Mouse (Mus musculus): ENCODE results near the gene Dohh. TPM values are rescaled to one million over a fixed set of nuclear protein-coding genes. Genes with fewer than 3 reads are reported as not detected.

The Dohh gene
- polyA plus RNA-seq, 1 experiment from 2014 or later, result 59.4 TPM

DNA sequence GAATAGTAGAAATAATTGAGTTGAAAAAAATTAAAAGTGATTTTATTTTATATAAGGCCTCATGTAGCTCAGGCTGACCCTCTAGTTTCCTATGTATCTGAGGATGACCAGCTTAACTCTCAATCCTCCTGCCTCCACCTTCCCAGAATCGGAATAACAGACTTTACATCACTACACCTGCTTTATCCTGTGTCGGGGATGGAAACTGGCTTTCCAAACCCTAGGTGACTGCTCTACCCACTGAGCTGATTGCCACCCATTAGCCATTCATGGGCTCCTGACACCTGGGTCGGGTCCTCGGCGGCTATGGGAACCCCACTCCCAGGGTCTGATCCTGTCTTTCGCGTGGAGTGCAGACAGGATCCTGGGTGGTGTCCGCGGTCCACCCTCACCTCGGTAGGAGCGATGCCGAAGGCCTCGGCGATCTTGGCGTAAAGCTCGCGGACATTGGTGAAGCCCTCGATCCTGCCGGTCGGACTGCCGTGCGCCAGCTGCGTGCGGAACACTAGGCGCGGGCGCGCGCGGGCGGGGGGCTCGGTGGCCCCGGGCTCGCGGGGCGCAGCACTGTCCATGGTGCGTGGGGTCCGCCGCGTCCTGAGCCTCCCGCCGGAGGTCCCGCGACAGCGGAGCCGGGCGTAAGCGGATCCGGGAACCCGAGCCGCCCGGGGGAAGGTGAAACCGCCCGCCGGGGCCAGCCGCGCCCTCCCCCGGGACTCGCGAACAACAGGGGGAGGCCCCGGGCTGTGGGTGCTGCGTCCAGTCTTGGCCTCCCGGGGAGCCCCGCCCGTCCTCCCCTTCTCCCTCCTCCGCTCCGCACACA lies 41.3 kb upstream of the Dohh start, which contains the start of gene Gipc3:
Gene Gipc3, minus strand, starts transcription at position 581 of the 820 bp plus-strand sequence.
- Histone ChIP-seq H3K27ac (ENCODE audit: low read depth, low read length) (no peak within 1 kb of the TSS), H3K27me3 (replicated peaks; ENCODE audit: control insufficient read depth, insufficient read depth, low read length) (peaks cover 14% of the 10 kb centered on the region), H3K4me3 (ENCODE audit: low read depth, low read length) (peak within 1 kb of the TSS; percentile 53), H3K4me1 (replicated peaks; ENCODE audit: control insufficient read depth, insufficient read depth, low read length) (0 out of 2 replicates have a peak, but pooled peaks cover 2% of the 10 kb centered on the region), H3K9ac (ENCODE audit: low read depth, low read length) (peak within 1 kb of the TSS; percentile 59), H3K9me3 (ENCODE audit: control insufficient read depth) (no peaks in the 10 kb centered on the region), H3K4me2 (replicated peaks; ENCODE audit: low read depth) (peak within 1 kb of the TSS; percentile 94), H3K36me3 (ENCODE audit: control insufficient read depth, insufficient read depth) (peaks cover 5% of the 10 kb centered on the region; the same call in 1 of the 2 replicates)
- ATAC-seq, result no peak
- 0 out of 2 replicates have a peak, but pooled peaks have one; percentile 1 for TF ChIP-seq CTCF (IDR thresholded peaks at IDR 0.05; ENCODE audit: low read depth)
- WGBS, result 5% methylated on average over 51 of the region's 67 CpGs

DNA sequence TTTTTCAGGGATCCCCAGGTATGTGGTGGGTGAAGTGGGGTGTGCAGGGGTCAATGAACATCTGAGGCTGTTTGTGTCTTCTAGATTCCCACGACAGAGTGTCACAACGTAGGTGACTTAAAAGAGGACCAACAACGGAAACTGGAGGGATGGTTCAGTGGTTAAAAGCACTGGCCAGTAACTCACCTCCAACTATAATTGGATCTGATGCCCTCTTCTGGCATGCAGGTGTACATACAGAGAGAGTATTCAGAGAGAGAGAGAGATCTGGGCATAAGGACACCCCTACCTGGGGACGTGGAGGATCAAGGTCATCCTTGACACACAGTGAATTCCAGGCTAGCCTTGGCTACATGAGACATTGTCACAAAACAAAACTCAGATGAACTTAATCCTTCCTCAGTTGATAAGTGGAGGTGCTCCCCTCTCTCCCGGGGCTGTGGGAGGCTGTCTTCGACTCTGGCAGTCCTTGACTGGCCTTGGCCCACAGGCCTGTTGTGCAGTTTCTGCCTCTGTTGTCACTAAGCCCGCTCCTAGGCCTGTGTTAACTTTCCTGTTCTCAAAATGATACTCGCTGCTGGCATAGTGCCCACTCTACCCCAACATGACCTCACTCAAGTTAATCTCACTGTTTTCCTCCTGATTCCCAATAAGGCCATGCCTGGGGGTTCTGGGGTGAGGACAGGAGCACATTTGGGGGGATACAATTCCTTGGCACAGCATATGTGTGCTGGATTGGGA lies 39.6 kb upstream of the Dohh start:
- Histone ChIP-seq H3K9ac (ENCODE audit: low read depth, low read length) (no peak overlapping the region), H3K4me2 (replicated peaks; ENCODE audit: low read depth) (no peak overlapping the region), H3K27ac (ENCODE audit: low read depth, low read length) (no peak overlapping the region), H3K27me3 (replicated peaks; ENCODE audit: control insufficient read depth, insufficient read depth, low read length) (peaks cover 14% of the 10 kb centered on the region), H3K9me3 (ENCODE audit: control insufficient read depth) (no peaks in the 10 kb centered on the region), H3K4me1 (replicated peaks; ENCODE audit: control insufficient read depth, insufficient read depth, low read length) (0 out of 2 replicates have a peak, but pooled peaks cover 2% of the 10 kb centered on the region), H3K4me3 (ENCODE audit: low read depth, low read length) (no peak overlapping the region), H3K36me3 (ENCODE audit: control insufficient read depth, insufficient read depth) (peaks cover 13% of the 10 kb centered on the region; the same call in 1 of the 2 replicates)
- peak; percentile 64 for TF ChIP-seq CTCF (IDR thresholded peaks at IDR 0.05; ENCODE audit: low read depth)
- no peak for ATAC-seq
- WGBS, result 46% methylated on average over 8 of the region's 8 CpGs

DNA sequence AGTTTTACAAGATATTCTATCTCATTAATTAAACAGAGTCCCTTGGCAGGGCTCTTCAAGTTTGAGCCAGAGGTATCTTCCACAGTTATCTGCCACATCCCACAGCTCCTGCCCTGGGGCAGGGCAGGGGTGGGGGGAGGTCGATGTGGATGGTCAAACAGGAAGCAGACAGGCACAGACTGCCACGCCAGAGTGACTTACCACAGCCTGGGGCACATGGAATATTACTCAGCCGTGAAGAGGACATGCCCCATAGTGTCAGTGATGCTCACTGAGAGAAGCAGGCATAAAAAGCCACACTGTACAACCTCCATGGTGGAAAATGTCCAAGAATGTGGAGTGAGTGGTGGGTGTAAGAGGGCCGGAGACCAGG lies 39.1 kb upstream of the Dohh start:
- Histone ChIP-seq H3K27ac (ENCODE audit: low read depth, low read length) (no peak overlapping the region), H3K9me3 (ENCODE audit: control insufficient read depth) (no peaks in the 10 kb centered on the region), H3K4me3 (ENCODE audit: low read depth, low read length) (no peak overlapping the region), H3K36me3 (ENCODE audit: control insufficient read depth, insufficient read depth) (peaks cover 13% of the 10 kb centered on the region; the same call in 1 of the 2 replicates), H3K4me2 (replicated peaks; ENCODE audit: low read depth) (no peak overlapping the region), H3K4me1 (replicated peaks; ENCODE audit: control insufficient read depth, insufficient read depth, low read length) (0 out of 2 replicates have a peak, but pooled peaks cover 2% of the 10 kb centered on the region), H3K9ac (ENCODE audit: low read depth, low read length) (no peak overlapping the region), H3K27me3 (replicated peaks; ENCODE audit: control insufficient read depth, insufficient read depth, low read length) (peaks cover 14% of the 10 kb centered on the region)
- no peak for TF ChIP-seq CTCF (IDR thresholded peaks at IDR 0.05; ENCODE audit: low read depth)
- no peak for ATAC-seq
- WGBS, result 85% methylated on average over 4 of the region's 4 CpGs

DNA sequence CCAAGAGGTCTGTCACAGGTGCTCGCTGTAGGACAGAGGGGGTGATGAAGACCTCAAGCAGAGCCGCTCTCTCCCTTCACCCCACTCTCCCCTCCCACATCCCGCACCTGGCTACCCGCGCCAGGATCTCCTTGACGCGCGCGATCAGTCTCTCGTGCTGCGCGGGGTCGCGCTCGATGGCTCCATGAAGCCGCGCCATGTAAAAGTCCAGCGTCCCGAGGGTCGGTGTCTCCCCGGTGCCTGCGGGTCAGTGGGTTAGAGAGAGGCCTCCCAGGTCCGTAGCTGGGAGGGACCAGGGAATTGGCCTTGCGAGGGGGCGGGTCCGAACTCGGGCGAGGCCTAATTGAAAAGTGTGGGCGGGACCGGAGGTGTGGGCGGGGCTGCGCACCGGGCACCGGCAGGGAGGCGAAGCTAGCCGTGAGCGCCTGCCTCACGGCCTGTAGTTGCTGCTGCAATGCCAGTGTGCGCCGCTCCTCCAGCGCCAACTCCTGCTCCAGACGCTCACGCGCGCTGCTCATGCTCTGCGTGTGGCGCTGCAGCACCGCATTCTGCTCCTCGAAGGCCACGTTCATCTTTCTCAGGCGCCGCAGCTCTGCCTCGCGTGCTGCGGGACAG lies 37.7 kb upstream of the Dohh start:
- H3K9me3 ChIP-seq (ENCODE audit: control insufficient read depth), result no peaks in the 10 kb centered on the region
- ATAC-seq, result peak; percentile 46
- H3K27me3 ChIP-seq (replicated peaks; ENCODE audit: control insufficient read depth, insufficient read depth, low read length), result peaks cover 14% of the 10 kb centered on the region
- peak overlapping the region; percentile 67 for H3K4me2 ChIP-seq (replicated peaks; ENCODE audit: low read depth)
- WGBS, result 13% methylated on average over 55 of the region's 55 CpGs
- H3K9ac ChIP-seq (ENCODE audit: low read depth, low read length), result 0 out of 2 replicates have a peak overlapping the region, but pooled peaks have one; percentile 13
- peak overlapping the region; percentile 27; the same call in 1 of the 2 replicates for H3K4me3 ChIP-seq (ENCODE audit: low read depth, low read length)
- no peak overlapping the region for H3K27ac ChIP-seq (ENCODE audit: low read depth, low read length)
- no peaks in the 10 kb centered on the region for H3K4me1 ChIP-seq (replicated peaks; ENCODE audit: control insufficient read depth, insufficient read depth, low read length)
- peak; percentile 70 for TF ChIP-seq CTCF (IDR thresholded peaks at IDR 0.05; ENCODE audit: low read depth)
- peaks cover 13% of the 10 kb centered on the region; the same call in 1 of the 2 replicates for H3K36me3 ChIP-seq (ENCODE audit: control insufficient read depth, insufficient read depth)

DNA sequence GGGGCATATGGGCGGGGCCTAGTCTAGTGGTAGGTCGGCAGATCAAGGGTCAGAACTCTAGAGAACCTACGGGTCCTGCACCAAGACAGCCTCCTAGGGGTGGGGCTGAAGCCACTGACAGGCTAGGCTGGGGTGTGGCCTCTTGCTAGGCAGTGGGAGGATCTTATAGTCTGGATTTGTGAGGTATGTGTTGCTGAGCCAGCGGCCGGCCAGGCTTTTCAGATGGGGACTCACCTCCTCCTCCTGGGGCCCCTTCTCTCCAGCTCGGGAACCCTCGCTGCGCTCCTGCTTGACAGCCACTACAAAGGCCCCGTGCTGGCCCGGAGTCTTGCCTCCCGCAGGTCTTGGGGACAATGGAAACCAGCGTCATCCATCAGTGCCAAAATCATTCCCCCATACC lies 35.1 kb upstream of the Dohh start:
- WGBS, result 4% methylated on average over 12 of the region's 12 CpGs
- TF ChIP-seq CTCF (IDR thresholded peaks at IDR 0.05; ENCODE audit: low read depth), result no peak
- Histone ChIP-seq H3K4me3 (ENCODE audit: low read depth, low read length) (peak overlapping the region; percentile 76), H3K4me2 (replicated peaks; ENCODE audit: low read depth) (peak overlapping the region; percentile 90), H3K27me3 (replicated peaks; ENCODE audit: control insufficient read depth, insufficient read depth, low read length) (no peaks in the 10 kb centered on the region), H3K36me3 (ENCODE audit: control insufficient read depth, insufficient read depth) (peaks cover 13% of the 10 kb centered on the region; the same call in 1 of the 2 replicates), H3K9me3 (ENCODE audit: control insufficient read depth) (no peaks in the 10 kb centered on the region), H3K27ac (ENCODE audit: low read depth, low read length) (no peak overlapping the region; the same call in 1 of the 2 replicates), H3K9ac (ENCODE audit: low read depth, low read length) (0 out of 2 replicates have a peak overlapping the region, but pooled peaks have one; percentile 73), H3K4me1 (replicated peaks; ENCODE audit: control insufficient read depth, insufficient read depth, low read length) (no peaks in the 10 kb centered on the region)
- no peak for ATAC-seq

Data from intestine, postnatal 0 days (tissue).